Mouse (Mus musculus) C2C12 (cell line): ENCODE results near the gene Nans. TPM values are rescaled to one million over a fixed set of nuclear protein-coding genes. Genes with fewer than 3 reads are reported as not detected.

Experiments used
- H3K27me3 ChIP-seq: one replicate; pipeline ENCODE4 v1.6.1; 2011; ENCODE audit not compliant: control insufficient read depth, insufficient read depth, insufficient read length
- H3K36me3 ChIP-seq: one replicate; pipeline ENCODE4 v1.6.1; 2011; ENCODE audit not compliant: control insufficient read depth, insufficient read depth
- H3K4me3 ChIP-seq: one replicate; pipeline ENCODE4 v1.5.1; 2011; ENCODE audit warnings: mild to moderate bottlenecking, control low read depth; ENCODE audit not compliant: poor library complexity, insufficient read depth, severe bottlenecking
- H3K79me2 ChIP-seq: one replicate; pipeline ENCODE4 v1.6.1; 2011; ENCODE audit not compliant: control insufficient read depth, insufficient read depth
- H3K79me3 ChIP-seq: one replicate; pipeline ENCODE4 v1.6.1; 2011; ENCODE audit warnings: low read depth, control low read depth
- H3ac ChIP-seq: one replicate; pipeline ENCODE3; 2011; ENCODE audit warnings: low read depth; ENCODE audit not compliant: control insufficient read depth, insufficient read length
- CEBPB ChIP-seq: IDR thresholded peaks from one replicate; pipeline ENCODE4 v1.6.1; 2011; ENCODE audit warnings: low read depth, mild to moderate bottlenecking, control low read depth, moderate library complexity
- CTCF ChIP-seq: IDR thresholded peaks from one replicate; pipeline ENCODE4 v1.5.1; 2011; ENCODE audit not compliant: control insufficient read depth, insufficient read depth, insufficient read length
- FOSL1 ChIP-seq: IDR thresholded peaks from one replicate; pipeline ENCODE4 v1.8.0; 2011; ENCODE audit warnings: mild to moderate bottlenecking, low read length; ENCODE audit not compliant: poor library complexity, insufficient read depth, severe bottlenecking
- MAX ChIP-seq: IDR thresholded peaks from one replicate; pipeline ENCODE4 v1.6.1; 2011; ENCODE audit warnings: mild to moderate bottlenecking, control low read depth
- MYOD1 ChIP-seq: IDR thresholded peaks from one replicate; pipeline ENCODE4 v1.6.1; 2011; ENCODE audit warnings: low read depth; ENCODE audit not compliant: control insufficient read depth, insufficient read length
- MYOG ChIP-seq: IDR thresholded peaks from one replicate; pipeline ENCODE4 v1.6.1; 2011; ENCODE audit not compliant: control insufficient read depth, insufficient read length; ENCODE audit errors: extremely low read depth
- USF1 ChIP-seq: IDR thresholded peaks from one replicate; pipeline ENCODE4 v1.6.1; 2011; ENCODE audit warnings: low read depth, mild to moderate bottlenecking, control low read depth, moderate library complexity
- polyA plus RNA-seq: library from polyadenylated mRNA; unstranded; fragments of >200 nt; fragmentation: generic; extraction: Trizol; gene quantifications from one replicate; pipeline ENCODE4 v1.2.1, GENCODE M21; 2012; ENCODE audit warnings: missing spikeins

Nans gene
- polyA plus RNA-seq, 1 experiment: 115 TPM

DNA sequence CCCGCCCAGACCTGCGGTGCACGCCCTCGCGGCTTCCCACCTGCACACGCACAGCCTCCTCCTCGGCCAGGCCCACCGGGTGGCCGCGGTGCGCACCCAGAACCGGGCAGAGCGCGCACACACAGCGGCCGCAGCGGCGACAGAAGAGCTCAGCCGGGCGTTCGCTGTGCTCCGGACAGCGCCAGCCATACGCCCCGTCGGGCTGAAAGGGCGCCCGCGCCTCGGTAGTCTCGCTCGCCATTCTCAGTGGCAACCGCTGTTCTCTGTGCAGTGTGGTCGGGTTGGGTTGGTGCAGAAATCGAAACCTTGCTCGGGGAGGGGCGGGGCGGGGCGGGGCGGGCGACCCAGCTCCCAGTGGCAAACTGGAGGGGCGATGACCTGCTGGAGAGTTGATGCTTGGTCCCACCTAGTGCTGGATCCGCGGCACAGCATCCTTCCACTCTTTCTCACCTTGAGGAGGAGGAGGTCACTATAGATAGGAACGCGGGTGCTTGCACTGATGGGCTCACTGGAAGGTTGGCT lies 46.9 kb downstream of the Nans start, which contains the start of gene Trim14:
Gene Trim14 (minus strand): TSS at position 302 of the 522 bp plus-strand sequence.
- H3ac ChIP-seq: peak within 1 kb of the TSS; percentile 5
- no peaks in the 10 kb centered on the region for H3K36me3 ChIP-seq
- TF ChIP-seq FOSL1: no peak
- no peak for TF ChIP-seq CEBPB
- TF ChIP-seq CTCF: no peak
- no peak for TF ChIP-seq USF1
- no peak for TF ChIP-seq MYOD1
- TF ChIP-seq MYOG: no peak
- no peak for TF ChIP-seq MAX
- no peak within 1 kb of the TSS for H3K4me3 ChIP-seq
- no peaks in the 10 kb centered on the region for H3K79me2 ChIP-seq
- no peaks in the 10 kb centered on the region for H3K79me3 ChIP-seq
- peaks cover 18% of the 10 kb centered on the region for H3K27me3 ChIP-seq

DNA sequence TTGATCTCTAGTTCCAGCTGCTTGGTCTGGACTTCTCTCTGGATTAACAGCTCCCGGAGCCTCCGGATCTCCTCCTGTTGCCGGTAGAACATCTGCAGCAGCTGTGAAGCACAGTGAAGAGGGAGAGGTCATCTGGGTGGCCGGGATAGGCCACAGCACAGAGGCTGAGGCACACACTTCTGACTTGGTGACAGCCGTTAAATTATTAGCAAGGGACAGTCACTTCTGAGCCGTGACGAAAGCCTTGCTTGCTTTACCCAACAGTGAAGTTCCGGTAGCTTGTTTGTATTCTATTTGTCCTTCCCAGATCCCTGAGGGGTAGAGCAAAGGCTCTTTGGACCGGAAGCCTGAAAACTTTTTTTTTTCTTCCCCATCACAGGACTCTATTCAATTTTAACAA lies 50.1 kb downstream of the Nans start:
- no peaks in the 10 kb centered on the region for H3K79me3 ChIP-seq
- no peak overlapping the region for H3ac ChIP-seq
- TF ChIP-seq MAX (no peak), MYOD1 (no peak), CTCF (no peak), USF1 (no peak), MYOG (no peak), FOSL1 (no peak), CEBPB (no peak)
- H3K79me2 ChIP-seq: no peaks in the 10 kb centered on the region
- H3K36me3 ChIP-seq: no peaks in the 10 kb centered on the region
- peaks cover 15% of the 10 kb centered on the region for H3K27me3 ChIP-seq
- no peak overlapping the region for H3K4me3 ChIP-seq

DNA sequence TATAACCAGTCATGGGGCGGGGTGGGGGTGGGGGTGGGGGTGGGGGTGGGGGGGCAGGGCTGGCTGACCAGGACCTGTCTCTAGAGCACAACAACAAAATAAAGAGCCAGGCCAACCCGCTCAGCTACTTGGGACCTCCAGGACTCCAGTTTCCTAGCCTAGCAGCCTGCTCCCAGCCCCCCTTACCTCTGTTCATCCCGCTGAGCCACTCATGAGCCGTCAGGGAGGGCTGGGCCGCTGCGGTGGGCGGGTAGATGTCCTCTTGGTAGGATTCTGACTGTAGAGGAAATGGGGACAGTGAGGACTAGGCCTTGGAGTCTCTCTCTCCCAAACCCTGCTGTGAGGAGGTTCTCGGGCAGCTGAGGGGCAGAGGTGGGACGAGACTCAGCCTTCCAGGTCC lies 52.7 kb downstream of the Nans start:
- TF ChIP-seq MYOD1 (no peak), CEBPB (no peak), MAX (no peak), CTCF (no peak), FOSL1 (no peak), MYOG (no peak), USF1 (no peak)
- no peaks in the 10 kb centered on the region for H3K79me2 ChIP-seq
- no peak overlapping the region for H3K4me3 ChIP-seq
- H3K79me3 ChIP-seq: no peaks in the 10 kb centered on the region
- no peaks in the 10 kb centered on the region for H3K36me3 ChIP-seq
- H3K27me3 ChIP-seq: peaks cover 9% of the 10 kb centered on the region
- H3ac ChIP-seq: no peak overlapping the region

- H3K79me3 ChIP-seq: no peaks in the 10 kb centered on the region
- no peak overlapping the region for H3K4me3 ChIP-seq
- TF ChIP-seq MYOG (no peak), USF1 (no peak), FOSL1 (no peak), CEBPB (no peak), CTCF (no peak), MAX (no peak)
- no peaks in the 10 kb centered on the region for H3K36me3 ChIP-seq
- peaks cover 5% of the 10 kb centered on the region for H3K27me3 ChIP-seq
- H3K79me2 ChIP-seq: no peaks in the 10 kb centered on the region
- no peak overlapping the region for H3ac ChIP-seq
Observed at GRCm38 (mm10) chr4:46543366-46544050, 54.5 kb downstream of the Nans start.

DNA sequence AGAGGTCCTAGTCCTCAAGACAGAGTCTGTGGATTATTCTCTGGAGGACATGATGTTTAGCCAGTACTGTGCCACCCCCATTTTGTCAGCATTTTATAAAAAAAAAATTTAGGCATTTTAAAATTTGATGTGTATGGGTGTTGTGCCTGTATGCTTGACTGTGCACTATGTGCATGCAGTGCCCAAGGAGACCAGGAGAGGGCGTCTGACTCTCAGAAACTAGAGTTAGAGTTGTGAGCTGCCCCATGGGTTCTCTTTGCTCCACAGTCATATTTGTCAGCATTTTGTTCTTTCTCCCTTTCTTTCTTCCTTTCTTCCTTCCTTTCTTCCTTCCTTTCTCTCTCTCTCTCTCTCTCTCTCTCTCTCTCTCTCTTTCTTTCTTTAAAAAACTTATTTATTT lies 55.3 kb downstream of the Nans start:
- H3K4me3 ChIP-seq: no peak overlapping the region
- H3K27me3 ChIP-seq: peaks cover 6% of the 10 kb centered on the region
- no peaks in the 10 kb centered on the region for H3K79me2 ChIP-seq
- H3K36me3 ChIP-seq: no peaks in the 10 kb centered on the region
- H3ac ChIP-seq: no peak overlapping the region
- H3K79me3 ChIP-seq: no peaks in the 10 kb centered on the region
- TF ChIP-seq CEBPB (no peak), FOSL1 (no peak)

GRCm38 (mm10) chr4:46545498-46545897 lies 56.5 kb downstream of the Nans start:
- no peaks in the 10 kb centered on the region for H3K79me2 ChIP-seq
- TF ChIP-seq MYOD1 (no peak), CTCF (no peak), FOSL1 (no peak), CEBPB (no peak), MAX (no peak), MYOG (no peak), USF1 (no peak)
- H3K79me3 ChIP-seq: no peaks in the 10 kb centered on the region
- no peaks in the 10 kb centered on the region for H3K36me3 ChIP-seq
- peaks cover 6% of the 10 kb centered on the region for H3K27me3 ChIP-seq
- H3K4me3 ChIP-seq: no peak overlapping the region
- no peak overlapping the region for H3ac ChIP-seq
